ENCODE assay signal across 18 mouse cellular contexts in genomic region chr13:101092743-101093131, GRCm38 (mm10).
A peak's percentile ranks its signal among the peaks of the same experiment; 100 is the strongest.
DNase-seq lines count a peak whose midpoint lies in the region; ATAC-seq and TF ChIP-seq lines count a peak whose summit lies in the region.
"Had no signal": no experiment of that assay in that cellular context is flagged by ENCODE, and none has a peak within 500 bp of the region (broad histone marks: within the 10 kb centered on the region; RNA-seq: fewer than 3 reads in every experiment).

No protein-coding gene starts in this region.

- DNase-seq in forebrain, embryonic 10.5 days (ENCODE audit: extremely low spot score, low spot score): no peak
- DNase-seq in layer of hippocampus, adult 2 months (ENCODE audit: low spot score in 2 of 2): no peak
- DNase-seq in layer of hippocampus, postnatal 14 days (ENCODE audit: low spot score in 2 of 2): no peak
- peak; percentile 85 for DNase-seq in fat pad, adult 2 months (ENCODE audit: extremely low read depth, low read depth, low spot score)
- no peak for DNase-seq in stomach, postnatal 0 days (ENCODE audit: low spot score)
- DNase-seq in adrenal gland, adult 18-20 months (ENCODE audit: low spot score in 2 of 2): no peak
- DNase-seq: lung, adult 2 months; thymus, postnatal 14 days had no signal

- peak; percentile 93 for TF ChIP-seq EP300 in stomach, postnatal 0 days (optimal IDR thresholded peaks at IDR 0.05)

- no peaks in the 10 kb centered on the region for H3K27me3 ChIP-seq in forebrain, embryonic 13.5 days
- no peaks in the 10 kb centered on the region for H3K27me3 ChIP-seq in forebrain, embryonic 10.5 days (ENCODE audit: poor library complexity, severe bottlenecking)
- H3K27me3 ChIP-seq in stomach, postnatal 0 days (ENCODE audit: control insufficient read depth, insufficient read depth, low read length): no peaks in the 10 kb centered on the region
- H3K27me3 ChIP-seq: hindbrain, embryonic 12.5 days; midbrain, embryonic 13.5 days; neural tube, embryonic 15.5 days; stomach, embryonic 15.5 days had no signal

- H3K4me1 ChIP-seq in forebrain, embryonic 13.5 days: no peaks in the 10 kb centered on the region
- no peaks in the 10 kb centered on the region for H3K4me1 ChIP-seq in forebrain, embryonic 10.5 days
- no peaks in the 10 kb centered on the region for H3K4me1 ChIP-seq in stomach, postnatal 0 days (replicated peaks; ENCODE audit: control insufficient read depth, insufficient read depth)
- H3K4me1 ChIP-seq: hindbrain, embryonic 12.5 days; midbrain, embryonic 13.5 days; neural tube, embryonic 15.5 days; stomach, embryonic 15.5 days had no signal

- ATAC-seq in forebrain, embryonic 13.5 days: peak; percentile 28; the same call in 1 of the 2 replicates
- peak; percentile 21; the same call in 1 of the 2 replicates for ATAC-seq in stomach, postnatal 0 days (ENCODE audit: low FRiP score, low TSS enrichment)
- ATAC-seq: activated CD4-positive, CD25-positive, alpha-beta regulatory T cell, adult 4 months; intestine, postnatal 0 days had no signal

- no peaks in the 10 kb centered on the region for H3K36me3 ChIP-seq in forebrain, embryonic 13.5 days (ENCODE audit: poor library complexity, severe bottlenecking)
- no peaks in the 10 kb centered on the region for H3K36me3 ChIP-seq in forebrain, embryonic 10.5 days (replicated peaks)
- H3K36me3 ChIP-seq in stomach, postnatal 0 days (ENCODE audit: control insufficient read depth, insufficient read depth, low read length): no peaks in the 10 kb centered on the region
- H3K36me3 ChIP-seq: hindbrain, embryonic 12.5 days; midbrain, embryonic 13.5 days; neural tube, embryonic 15.5 days; stomach, embryonic 15.5 days had no signal

- no peak overlapping the region for H3K4me3 ChIP-seq in forebrain, embryonic 13.5 days
- no peak overlapping the region for H3K4me3 ChIP-seq in forebrain, embryonic 10.5 days
- H3K4me3 ChIP-seq in layer of hippocampus, adult 2 months: peak overlapping the region; percentile 39
- no peak overlapping the region for H3K4me3 ChIP-seq in stomach, postnatal 0 days (ENCODE audit: low read depth, low read length)
- H3K4me3 ChIP-seq: hindbrain, embryonic 12.5 days; midbrain, embryonic 13.5 days; neural tube, embryonic 15.5 days; stomach, embryonic 15.5 days had no signal

- H3K4me2 ChIP-seq in forebrain, embryonic 13.5 days: no peak overlapping the region
- no peak overlapping the region for H3K4me2 ChIP-seq in stomach, postnatal 0 days (replicated peaks; ENCODE audit: low read depth)
- H3K4me2 ChIP-seq: heart, embryonic 11.5 days; hindbrain, embryonic 12.5 days; midbrain, embryonic 13.5 days; neural tube, embryonic 15.5 days; stomach, embryonic 15.5 days had no signal

- no peak overlapping the region for H3K27ac ChIP-seq in forebrain, embryonic 13.5 days
- no peak overlapping the region for H3K27ac ChIP-seq in forebrain, embryonic 10.5 days
- peak overlapping the region; percentile 64; the same call in 1 of the 2 replicates for H3K27ac ChIP-seq in layer of hippocampus, adult 2 months
- 0 out of 2 replicates have a peak overlapping the region, but pooled peaks have one; percentile 67 for H3K27ac ChIP-seq in stomach, postnatal 0 days (replicated peaks)
- H3K27ac ChIP-seq: hindbrain, embryonic 12.5 days; liver, embryonic 14.5 days; macrophage; midbrain, embryonic 13.5 days; neural tube, embryonic 15.5 days; stomach, embryonic 15.5 days had no signal

- H3K9ac ChIP-seq in forebrain, embryonic 13.5 days: no peak overlapping the region
- no peak overlapping the region for H3K9ac ChIP-seq in stomach, postnatal 0 days (ENCODE audit: low read length)
- H3K9ac ChIP-seq: hindbrain, embryonic 12.5 days; liver, embryonic 14.5 days; midbrain, embryonic 13.5 days; neural tube, embryonic 15.5 days; stomach, embryonic 15.5 days had no signal

- TF ChIP-seq CTCF in layer of hippocampus, adult 2 months (conservative IDR thresholded peaks at IDR 0.05): no peak
- no peak for TF ChIP-seq CTCF in stomach, postnatal 0 days (IDR thresholded peaks at IDR 0.05; ENCODE audit: low read depth)

- no peaks in the 10 kb centered on the region; the same call in 1 of the 2 replicates for H3K9me3 ChIP-seq in forebrain, embryonic 13.5 days (replicated peaks)
- no peaks in the 10 kb centered on the region for H3K9me3 ChIP-seq in forebrain, embryonic 10.5 days
- H3K9me3 ChIP-seq in stomach, postnatal 0 days (ENCODE audit: control insufficient read depth, low read length): no peaks in the 10 kb centered on the region
- H3K9me3 ChIP-seq: hindbrain, embryonic 12.5 days; midbrain, embryonic 13.5 days; neural tube, embryonic 15.5 days; stomach, embryonic 15.5 days had no signal

- 78% methylated on average over 10 of the region's 10 CpGs for WGBS in forebrain, embryonic 13.5 days
- 95% methylated on average over 10 of the region's 10 CpGs for WGBS in forebrain, embryonic 10.5 days
- WGBS in stomach, postnatal 0 days: 72% methylated on average over 10 of the region's 10 CpGs

Comparison
In these comparisons a context has a peak if more than half of its experiments do, and no peak if none do; other contexts are left out.
1. H3K27ac ChIP-seq: peak in layer of hippocampus, adult 2 months (single experiment) and stomach, postnatal 0 days (single experiment); none in forebrain, embryonic 13.5 days (single experiment) and forebrain, embryonic 10.5 days (single experiment).